Mouse (Mus musculus): ENCODE data around the gene Tbc1d1. TPM values are rescaled to one million over a fixed set of nuclear protein-coding genes. Genes with fewer than 3 reads are reported as not detected.
A peak's percentile ranks its signal among the peaks of the same experiment; 100 is the strongest.

Tbc1d1 gene
- polyA plus RNA-seq, 2 experiments, result 4.8 to 5.6 TPM

- no peaks in the 10 kb centered on the region for H3K36me3 ChIP-seq (replicated peaks; ENCODE audit: control insufficient read depth, insufficient read depth, low read depth)
- no peaks in the 10 kb centered on the region for H3K27me3 ChIP-seq (ENCODE audit: control insufficient read depth, insufficient read depth, low read length)
- H3K9me3 ChIP-seq (ENCODE audit: control insufficient read depth, low read length), result no peaks in the 10 kb centered on the region
- ATAC-seq (ENCODE audit: insufficient read depth) (no peak), DNase-seq (ENCODE audit: low read depth in 3 of 3, low spot score in 3 of 3) (no peak)
- no peak overlapping the region for H3K4me3 ChIP-seq (ENCODE audit: insufficient read depth in 1 of 2, low read depth in 2 of 2, low read length in 2 of 2)
- TF ChIP-seq CTCF (IDR thresholded peaks at IDR 0.05; ENCODE audit: low read depth) (no peak), EP300 (IDR thresholded peaks at IDR 0.05; ENCODE audit: low read depth) (no peak)
- H3K9ac ChIP-seq (replicated peaks), result no peak overlapping the region
- H3K4me1 ChIP-seq (replicated peaks; ENCODE audit: control insufficient read depth in 2 of 2, insufficient read depth in 2 of 2, low read length in 1 of 2), result peaks cover 0 to 32% of the 10 kb centered on the region in 2 experiments; a peak in 3 of 4 replicates
- 62% methylated on average over 7 of the region's 7 CpGs for WGBS (ENCODE audit: insufficient replicate concordance)
- no peak overlapping the region for H3K27ac ChIP-seq
- no peak overlapping the region for H3K4me2 ChIP-seq (ENCODE audit: low read depth)
Measured at GRCm38 (mm10) chr5:64236561-64236960, 80.5 kb downstream of the Tbc1d1 start.

DNA sequence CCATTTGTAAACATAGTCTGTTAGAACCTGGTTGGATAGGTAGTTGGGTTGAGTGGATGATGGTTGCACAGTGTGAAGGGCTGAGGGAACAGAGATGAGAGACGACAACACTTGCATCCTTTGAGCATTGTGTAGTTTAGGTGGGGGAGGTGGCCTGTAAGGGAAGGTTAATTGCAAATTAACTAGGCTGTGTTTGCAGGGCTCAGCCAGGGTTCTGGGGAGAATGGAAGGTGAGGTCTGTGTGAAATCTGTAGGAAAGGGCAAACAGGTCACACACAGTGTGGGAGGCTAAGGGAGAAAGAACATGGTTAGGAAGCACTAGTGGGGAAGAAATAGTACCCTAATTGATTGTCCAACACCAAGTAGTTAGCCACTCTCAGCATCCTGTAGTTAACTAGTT is 81.2 kb downstream of the Tbc1d1 start:
- no peaks in the 10 kb centered on the region for H3K27me3 ChIP-seq (ENCODE audit: control insufficient read depth, insufficient read depth, low read length)
- H3K4me1 ChIP-seq (replicated peaks; ENCODE audit: control insufficient read depth in 2 of 2, insufficient read depth in 2 of 2, low read length in 1 of 2), result peaks cover 0 to 36% of the 10 kb centered on the region in 2 experiments; a peak in 3 of 4 replicates
- no peak overlapping the region for H3K4me3 ChIP-seq (ENCODE audit: insufficient read depth in 1 of 2, low read depth in 2 of 2, low read length in 2 of 2)
- H3K9ac ChIP-seq (replicated peaks), result no peak overlapping the region
- no peaks in the 10 kb centered on the region for H3K36me3 ChIP-seq (replicated peaks; ENCODE audit: control insufficient read depth, insufficient read depth, low read depth)
- no peak for TF ChIP-seq CTCF (IDR thresholded peaks at IDR 0.05; ENCODE audit: low read depth)
- TF ChIP-seq EP300 (IDR thresholded peaks at IDR 0.05; ENCODE audit: low read depth), result no peak
- ATAC-seq (ENCODE audit: insufficient read depth), result no peak
- no peaks in the 10 kb centered on the region for H3K9me3 ChIP-seq (ENCODE audit: control insufficient read depth, low read length)
- DNase-seq (ENCODE audit: low read depth in 3 of 3, low spot score in 3 of 3), result no peak
- no peak overlapping the region for H3K4me2 ChIP-seq (ENCODE audit: low read depth)
- H3K27ac ChIP-seq, result no peak overlapping the region
- 41% methylated on average over 1 of the region's 1 CpGs for WGBS (ENCODE audit: insufficient replicate concordance)

- TF ChIP-seq CTCF (IDR thresholded peaks at IDR 0.05; ENCODE audit: low read depth) (no peak), EP300 (IDR thresholded peaks at IDR 0.05; ENCODE audit: low read depth) (no peak)
- DNase-seq (ENCODE audit: low read depth in 3 of 3, low spot score in 3 of 3) (no peak), ATAC-seq (ENCODE audit: insufficient read depth) (no peak)
- Histone ChIP-seq H3K36me3 (replicated peaks; ENCODE audit: control insufficient read depth, insufficient read depth, low read depth) (no peaks in the 10 kb centered on the region), H3K4me2 (ENCODE audit: low read depth) (no peak overlapping the region), H3K27me3 (ENCODE audit: control insufficient read depth, insufficient read depth, low read length) (no peaks in the 10 kb centered on the region), H3K9me3 (ENCODE audit: control insufficient read depth, low read length) (no peaks in the 10 kb centered on the region), H3K9ac (replicated peaks) (no peak overlapping the region), H3K4me3 (ENCODE audit: insufficient read depth in 1 of 2, low read depth in 2 of 2, low read length in 2 of 2) (no peak overlapping the region), H3K27ac (no peak overlapping the region), H3K4me1 (replicated peaks; ENCODE audit: control insufficient read depth in 2 of 2, insufficient read depth in 2 of 2, low read length in 1 of 2) (peaks cover 2 to 39% of the 10 kb centered on the region in 2 experiments; a peak in 3 of 4 replicates)
- 41% methylated on average over 3 of the region's 3 CpGs for WGBS (ENCODE audit: insufficient replicate concordance)
Measured at GRCm38 (mm10) chr5:64237693-64238092, 81.6 kb downstream of the Tbc1d1 start.

DNA sequence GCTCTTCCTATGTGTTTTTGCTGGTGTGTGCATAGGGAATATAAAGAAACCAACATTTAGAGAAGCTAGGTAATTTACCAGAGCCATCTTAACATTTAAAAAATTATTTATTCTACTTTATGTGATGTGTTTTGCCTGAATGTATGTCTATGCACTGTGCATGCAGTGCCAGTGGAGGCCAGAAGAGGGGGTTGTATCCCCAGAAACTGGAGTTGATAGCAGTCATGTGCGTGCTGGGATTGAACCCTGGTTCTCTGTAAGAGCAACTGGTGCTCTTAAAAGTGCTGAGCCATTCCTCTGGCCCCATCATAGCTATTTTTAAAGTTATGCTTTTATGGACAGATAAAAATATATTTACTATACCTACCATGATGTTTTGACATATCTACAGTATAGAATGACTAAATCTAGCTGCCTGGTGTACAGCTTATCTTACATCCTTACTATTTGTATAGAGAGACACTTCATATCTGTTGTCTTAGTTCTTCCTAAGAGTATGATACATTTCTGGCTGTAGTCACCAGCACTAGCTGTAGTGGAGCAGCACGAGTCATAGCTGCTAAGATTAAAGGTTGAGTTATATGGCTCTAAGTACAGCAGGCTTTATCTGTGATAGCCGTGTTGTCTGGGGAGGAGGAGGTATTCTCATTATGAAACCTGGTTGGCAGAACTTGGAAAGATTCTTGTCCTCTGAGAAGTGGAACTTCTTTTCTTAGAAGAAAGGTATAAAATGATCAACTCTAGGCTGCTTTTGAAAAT is 83.0 kb downstream of the Tbc1d1 start:
- no peak overlapping the region for H3K27ac ChIP-seq
- WGBS (ENCODE audit: insufficient replicate concordance), result 23% methylated on average over 3 of the region's 3 CpGs
- TF ChIP-seq EP300 (IDR thresholded peaks at IDR 0.05; ENCODE audit: low read depth) (no peak), CTCF (IDR thresholded peaks at IDR 0.05; ENCODE audit: low read depth) (peak; percentile 47)
- ATAC-seq (ENCODE audit: insufficient read depth), result no peak
- no peak overlapping the region for H3K9ac ChIP-seq (replicated peaks)
- H3K4me1 ChIP-seq (replicated peaks; ENCODE audit: control insufficient read depth in 2 of 2, insufficient read depth in 2 of 2, low read length in 1 of 2), result peaks cover 11 to 48% of the 10 kb centered on the region in 2 experiments
- H3K9me3 ChIP-seq (ENCODE audit: control insufficient read depth, low read length), result no peaks in the 10 kb centered on the region
- H3K4me3 ChIP-seq (ENCODE audit: insufficient read depth in 1 of 2, low read depth in 2 of 2, low read length in 2 of 2), result no peak overlapping the region
- no peak overlapping the region for H3K4me2 ChIP-seq (ENCODE audit: low read depth)
- DNase-seq (ENCODE audit: low read depth in 3 of 3, low spot score in 3 of 3), result no peak
- H3K27me3 ChIP-seq (ENCODE audit: control insufficient read depth, insufficient read depth, low read length), result no peaks in the 10 kb centered on the region
- no peaks in the 10 kb centered on the region for H3K36me3 ChIP-seq (replicated peaks; ENCODE audit: control insufficient read depth, insufficient read depth, low read depth)

DNA sequence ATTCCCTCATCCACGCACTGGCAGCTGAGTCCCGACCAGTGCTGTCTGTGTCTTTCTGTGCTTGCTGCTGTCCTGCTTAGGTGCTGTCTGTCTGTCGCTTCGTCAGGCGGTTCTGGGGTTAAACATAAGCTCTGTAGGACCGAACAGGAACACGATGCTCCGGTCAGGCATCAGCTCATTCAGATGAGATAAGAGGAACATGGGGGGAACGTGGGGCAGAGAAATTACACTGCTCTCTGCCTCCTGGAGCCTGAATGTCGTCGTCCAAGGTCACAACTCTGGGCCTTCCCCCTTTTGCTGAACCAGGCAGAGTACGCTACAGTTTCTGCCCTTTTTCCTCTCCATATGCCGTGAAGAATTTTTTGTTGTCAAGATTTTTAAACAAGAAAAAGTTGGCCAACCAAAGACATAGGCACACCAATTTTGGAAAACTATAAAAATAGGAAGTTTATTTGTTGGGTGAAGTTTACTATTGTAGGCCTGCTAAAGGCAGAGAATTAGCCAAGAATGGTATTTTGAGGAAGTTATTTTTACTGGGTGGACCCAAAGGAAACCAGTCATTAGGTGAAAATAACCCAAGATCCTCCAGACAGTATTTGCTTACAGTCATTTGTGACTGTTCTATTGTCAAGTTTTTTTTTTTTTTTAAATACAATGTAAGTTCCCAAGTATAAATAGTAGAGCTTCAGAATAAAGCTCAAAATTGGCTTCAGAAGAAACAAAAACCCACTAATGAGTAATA is 85.0 kb downstream of the Tbc1d1 start:
- Histone ChIP-seq H3K36me3 (replicated peaks; ENCODE audit: control insufficient read depth, insufficient read depth, low read depth) (no peaks in the 10 kb centered on the region), H3K27me3 (ENCODE audit: control insufficient read depth, insufficient read depth, low read length) (no peaks in the 10 kb centered on the region), H3K9ac (replicated peaks) (no peak overlapping the region), H3K27ac (no peak overlapping the region), H3K4me3 (ENCODE audit: insufficient read depth in 1 of 2, low read depth in 2 of 2, low read length in 2 of 2) (no peak overlapping the region), H3K4me1 (replicated peaks; ENCODE audit: control insufficient read depth in 2 of 2, insufficient read depth in 2 of 2, low read length in 1 of 2) (peaks cover 14 to 43% of the 10 kb centered on the region in 2 experiments), H3K4me2 (ENCODE audit: low read depth) (no peak overlapping the region; the same call in 1 of the 2 replicates), H3K9me3 (ENCODE audit: control insufficient read depth, low read length) (no peaks in the 10 kb centered on the region)
- TF ChIP-seq EP300 (IDR thresholded peaks at IDR 0.05; ENCODE audit: low read depth) (no peak), CTCF (IDR thresholded peaks at IDR 0.05; ENCODE audit: low read depth) (no peak)
- ATAC-seq (ENCODE audit: insufficient read depth) (no peak), DNase-seq (ENCODE audit: low read depth in 3 of 3, low spot score in 3 of 3) (no peak)
- 23% methylated on average over 13 of the region's 13 CpGs for WGBS (ENCODE audit: insufficient replicate concordance)
